Mouse (Mus musculus) naive thymus-derived CD4-positive, alpha-beta T cell, adult 2 months (primary cell): ENCODE results near the gene Efhd1.
A peak's percentile ranks its signal among the peaks of the same experiment; 100 is the strongest.

Source experiments
- DNase-seq: peaks from one replicate; pipeline ENCODE4 v3.0.0-alpha.2; 2011; ENCODE audit warnings: low read depth

Gene Efhd1

DNA sequence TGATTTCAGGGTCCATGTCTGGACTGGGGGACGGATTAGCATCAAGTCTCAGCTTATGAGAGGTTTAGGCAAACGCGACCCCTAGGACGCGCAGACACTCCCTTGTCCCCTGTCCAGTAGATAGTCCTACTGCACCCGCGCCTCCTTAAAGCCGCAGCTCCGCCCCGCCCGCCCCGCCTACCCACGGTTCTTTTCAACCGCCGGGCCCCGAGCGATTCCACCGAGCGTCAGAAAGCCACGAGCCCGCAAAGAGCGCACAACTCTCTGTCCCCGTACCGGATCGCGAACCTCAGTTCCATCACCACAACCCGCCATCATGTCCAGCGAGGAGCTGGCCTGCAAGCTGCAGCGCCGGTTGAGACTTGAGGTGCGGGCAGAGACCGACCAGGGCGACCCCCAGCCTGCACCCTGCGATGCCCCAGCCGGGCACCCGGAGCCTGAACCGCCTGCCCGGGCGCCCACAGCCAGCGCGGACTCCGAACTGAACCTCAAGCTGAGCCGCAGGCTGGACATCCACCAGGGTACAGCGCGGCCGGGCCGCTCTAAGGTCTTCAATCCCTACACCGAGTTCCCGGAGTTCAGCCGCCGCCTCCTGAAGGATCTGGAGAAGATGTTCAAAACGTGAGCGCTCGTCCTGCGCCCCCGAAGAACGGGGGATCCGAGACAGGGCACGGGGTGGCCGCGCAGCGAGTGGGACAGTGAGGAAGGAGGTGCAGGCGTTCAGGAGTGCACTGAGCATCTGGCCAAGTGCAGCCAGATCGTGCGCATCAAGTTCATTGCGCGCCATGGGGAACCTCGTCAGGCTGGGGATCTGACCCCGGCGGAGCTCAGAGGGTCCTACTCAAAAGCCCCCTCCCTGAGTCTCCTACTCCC lies at the start of gene Efhd1:
Gene Efhd1 (plus strand): TSS at position 230 of the 873 bp plus-strand sequence.
- DNase-seq = no peak

DNA sequence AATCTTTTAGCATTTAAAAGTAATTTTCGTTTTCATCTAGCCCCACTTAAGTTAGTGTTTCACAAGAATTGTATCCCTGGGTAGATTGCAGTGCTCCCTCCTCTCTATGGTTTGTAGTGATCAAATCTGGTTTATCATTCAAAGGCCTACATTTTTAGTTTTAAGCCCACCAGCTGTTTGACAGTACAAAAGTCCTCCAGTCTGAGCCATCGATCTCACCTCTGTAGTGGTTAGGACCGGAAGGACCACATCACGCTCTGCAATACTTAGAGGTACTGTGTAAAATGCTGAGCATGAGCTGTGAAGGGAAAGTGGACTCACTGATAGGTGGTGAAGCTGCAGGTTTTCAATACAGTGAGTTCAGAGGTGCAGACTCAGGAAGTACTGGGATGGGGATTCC lies 49.4 kb upstream of the Efhd1 start:
- peak; percentile 58 for DNase-seq

DNA sequence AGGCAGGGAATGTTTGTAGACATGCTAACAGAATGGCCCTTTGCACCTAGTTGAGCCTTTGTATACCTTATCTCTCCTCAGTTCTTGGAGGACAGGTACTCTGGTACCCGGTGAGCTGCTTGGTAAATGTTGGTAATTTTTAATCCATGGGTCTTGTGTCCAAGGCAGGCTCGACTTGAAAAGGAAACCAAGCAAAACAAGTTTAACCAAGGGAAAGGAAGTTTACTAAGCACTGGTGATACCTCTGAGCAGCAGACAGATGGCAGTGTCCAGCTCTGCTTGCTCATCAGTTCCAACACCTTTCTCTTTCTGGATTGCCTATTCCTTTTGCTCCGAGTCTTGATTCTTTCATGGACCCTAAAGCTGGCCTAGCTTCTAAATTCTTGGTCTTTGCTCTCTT lies 46.2 kb upstream of the Efhd1 start:
- peak; percentile 49 for DNase-seq

DNA sequence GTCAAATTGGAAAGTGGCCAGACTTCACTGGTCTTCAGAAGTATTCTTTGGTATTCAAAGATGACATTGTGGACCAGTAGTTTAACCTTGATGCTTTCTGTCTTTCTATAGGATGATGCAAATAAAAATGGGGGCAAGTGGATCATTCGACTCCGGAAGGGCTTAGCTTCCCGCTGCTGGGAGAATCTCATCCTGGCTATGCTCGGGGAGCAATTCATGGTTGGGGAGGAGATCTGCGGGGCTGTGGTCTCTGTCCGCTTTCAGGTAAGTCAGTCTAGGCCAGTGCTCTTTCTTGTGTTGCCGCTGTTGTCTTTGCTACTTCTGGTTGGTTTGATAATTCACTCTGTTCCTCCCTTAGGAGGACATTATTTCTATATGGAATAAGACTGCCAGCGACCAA lies 38.4 kb upstream of the Efhd1 start:
- no peak for DNase-seq

DNA sequence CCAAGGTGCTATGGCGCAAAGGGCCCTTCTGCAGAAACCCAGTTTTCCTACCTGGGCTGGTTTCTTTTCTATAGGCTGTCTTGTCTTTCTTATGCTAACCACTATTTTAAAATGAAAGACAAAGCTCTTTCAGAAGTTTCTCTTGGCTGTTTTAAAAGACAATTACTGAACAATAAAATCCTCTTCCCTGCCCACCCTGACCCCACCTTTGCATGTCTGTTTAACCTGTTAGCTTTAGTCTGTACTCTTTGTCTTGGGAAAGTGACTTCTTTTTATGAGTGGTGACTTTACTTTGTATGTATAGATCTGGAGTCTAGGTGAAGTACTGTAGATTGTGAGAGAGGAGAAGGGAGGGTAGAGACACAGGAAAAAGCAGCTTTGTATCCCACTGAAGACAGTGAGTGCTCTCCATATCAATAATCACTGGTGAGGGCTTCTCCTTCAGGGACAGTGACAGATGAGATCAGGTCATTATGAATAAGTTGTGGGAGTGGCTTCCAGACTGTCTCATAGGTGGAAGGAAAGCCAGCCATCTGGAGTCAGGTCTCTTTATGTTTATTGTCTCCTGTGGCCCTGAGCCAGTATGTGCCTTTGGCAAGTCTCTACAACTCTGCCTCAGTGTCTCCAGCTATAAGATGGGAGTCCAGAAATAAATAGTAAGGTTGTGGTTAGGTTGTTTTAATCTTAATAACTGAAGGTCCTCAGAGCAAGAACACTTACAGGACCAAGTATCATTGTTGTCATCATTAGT lies 37.6 kb upstream of the Efhd1 start:
- DNase-seq = no peak

DNA sequence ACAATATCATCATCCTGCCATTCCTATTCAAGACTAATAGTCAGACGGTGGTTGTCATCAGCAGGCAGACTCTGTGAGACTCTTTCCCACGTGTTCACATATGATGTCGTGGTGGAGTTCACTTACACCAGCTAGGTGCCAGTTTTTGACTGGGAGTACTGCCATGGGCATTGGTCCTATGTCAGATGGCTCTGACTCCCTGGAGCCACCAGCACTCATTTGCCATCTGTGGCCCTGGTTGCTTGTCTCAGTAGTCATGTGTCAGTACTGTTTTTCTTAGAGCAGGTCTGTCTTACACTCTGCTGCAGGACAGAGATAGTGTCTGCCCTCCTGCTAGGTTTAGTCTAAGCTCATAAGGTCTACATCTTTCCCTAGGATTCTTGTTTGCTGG lies 37.0 kb upstream of the Efhd1 start:
- DNase-seq = no peak

DNA sequence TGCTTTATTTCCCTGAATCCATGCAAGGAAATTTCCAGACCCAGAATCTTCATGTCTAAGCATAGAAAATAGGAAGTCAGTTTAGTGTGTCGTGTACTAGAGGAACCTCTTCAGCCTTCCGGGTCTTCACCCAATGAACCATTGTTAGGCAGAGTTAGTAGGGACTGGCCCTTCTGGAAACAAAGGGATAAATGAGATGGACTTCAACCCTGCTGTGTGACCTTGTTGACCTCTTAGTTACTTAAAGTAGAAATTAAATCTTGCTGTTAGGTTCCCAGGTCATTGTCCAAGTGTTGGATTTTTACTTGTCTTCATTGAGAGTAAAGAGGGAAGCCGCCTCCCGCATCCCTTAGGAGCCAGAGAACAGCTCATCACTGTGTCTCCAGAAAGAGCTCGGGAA lies 33.6 kb upstream of the Efhd1 start:
- no peak for DNase-seq

GRCm38 (mm10) chr1:87232197-87232596 lies 32.0 kb upstream of the Efhd1 start:
- DNase-seq = no peak

DNA sequence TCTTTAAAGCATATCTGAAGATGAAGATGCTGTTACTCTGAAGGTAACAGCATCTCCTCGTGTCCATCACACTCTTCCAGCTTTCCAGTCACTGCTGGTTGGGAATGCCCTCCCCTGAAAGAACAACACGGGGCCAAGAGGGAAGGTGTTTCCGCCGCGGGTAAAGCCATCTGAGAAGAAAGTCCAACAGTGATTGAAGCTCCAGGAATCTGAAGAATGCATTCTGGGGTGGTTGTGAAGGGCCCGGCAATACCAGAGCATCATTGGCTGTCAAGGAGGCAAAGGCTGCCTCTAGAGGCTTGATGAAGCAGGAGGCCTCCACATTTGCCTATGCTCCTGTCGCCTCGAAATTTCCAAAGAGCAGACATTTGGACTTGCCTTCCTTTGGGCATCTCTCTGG lies 25.1 kb upstream of the Efhd1 start:
- DNase-seq = no peak

DNA sequence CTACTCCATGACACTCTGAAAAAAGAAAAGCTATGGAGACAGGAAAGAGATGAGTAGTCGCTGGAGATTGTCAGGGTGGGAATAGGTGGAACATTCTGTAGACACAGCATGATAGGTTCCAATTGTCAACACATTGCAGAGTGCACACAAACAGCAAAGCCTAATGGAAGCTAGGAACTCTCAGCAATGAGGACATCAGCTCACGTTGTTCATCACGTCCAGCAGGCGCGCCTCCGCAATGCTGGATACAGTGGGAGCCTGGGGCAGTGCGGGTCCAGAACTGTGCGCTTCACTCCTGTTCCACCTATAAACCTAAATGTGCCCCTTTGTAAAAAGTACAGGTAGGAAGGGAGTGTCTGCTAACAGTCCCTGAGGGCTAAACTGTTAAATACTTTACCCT lies 21.1 kb upstream of the Efhd1 start:
- no peak for DNase-seq

- DNase-seq = no peak
Measured at GRCm38 (mm10) chr1:87245430-87245829, 18.7 kb upstream of the Efhd1 start.

DNA sequence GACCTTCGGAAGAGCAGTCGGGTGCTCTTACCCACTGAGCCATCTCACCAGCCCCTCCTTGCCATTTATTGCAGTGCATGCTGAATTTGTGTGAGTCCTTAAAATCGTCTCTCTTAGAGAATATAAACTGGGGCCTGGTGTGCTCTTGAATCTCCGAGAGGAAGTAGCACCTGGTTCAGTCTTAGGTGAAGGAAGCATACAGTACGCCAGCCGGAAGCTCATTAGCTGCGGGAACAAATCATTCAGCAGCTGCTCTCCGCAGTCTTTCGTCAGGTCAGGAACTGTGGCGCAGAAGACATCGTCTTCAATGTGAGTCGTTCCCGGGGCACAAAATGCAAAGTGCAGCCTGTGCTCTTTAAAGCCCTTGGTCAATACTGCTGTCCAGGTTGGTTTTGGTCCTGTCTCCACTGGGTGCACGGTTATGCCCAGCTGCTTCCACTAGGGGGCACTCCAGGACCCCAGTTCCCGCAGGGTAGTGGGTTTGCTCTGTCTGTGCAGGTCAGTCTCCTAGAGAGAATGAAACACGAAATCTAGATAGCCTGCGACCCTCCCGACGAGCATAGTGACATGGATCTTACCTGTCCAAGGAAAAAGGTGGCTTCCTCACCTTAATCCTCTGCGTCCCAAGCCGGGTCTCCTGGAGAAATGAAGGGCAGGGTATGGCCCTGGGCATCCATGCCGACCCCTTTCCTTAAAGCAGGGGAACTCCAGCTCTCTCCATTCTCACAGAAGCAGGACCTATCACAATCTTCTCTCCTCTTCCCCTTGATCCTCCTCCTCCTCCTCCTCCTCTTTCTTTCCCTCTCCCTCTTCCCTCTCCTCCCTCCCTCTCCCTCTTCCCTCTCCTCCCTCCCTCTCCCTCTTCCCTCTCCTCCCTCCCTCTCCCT lies 18.0 kb upstream of the Efhd1 start:
- DNase-seq = peak; percentile 78

DNA sequence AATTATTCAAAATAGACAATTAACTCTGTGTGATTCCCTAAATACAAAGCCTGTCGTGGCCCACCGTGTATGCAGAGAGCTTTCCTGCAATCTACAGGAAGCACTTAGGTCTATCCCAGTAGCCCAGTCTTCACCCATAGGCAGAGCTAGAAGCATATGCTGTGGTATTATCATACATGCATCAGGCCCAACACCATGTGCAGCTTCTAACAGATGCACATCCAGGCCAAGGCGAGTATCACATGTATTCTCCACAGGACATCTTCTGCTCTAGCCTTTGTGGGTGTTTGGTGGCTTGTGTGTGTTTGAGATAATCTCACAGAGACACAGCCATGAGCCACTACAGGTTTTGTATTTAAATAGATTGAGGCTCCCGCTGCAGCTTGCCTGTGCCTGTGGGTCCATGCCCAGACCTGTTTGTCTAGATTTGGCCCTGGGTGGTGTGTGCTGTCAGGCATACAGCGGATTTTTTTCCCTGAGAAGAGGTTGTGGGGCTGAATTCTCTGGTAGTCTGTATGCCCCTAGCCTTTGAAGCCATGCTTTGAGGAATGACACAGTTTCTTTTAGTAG lies 12.0 kb upstream of the Efhd1 start:
- DNase-seq = no peak

DNA sequence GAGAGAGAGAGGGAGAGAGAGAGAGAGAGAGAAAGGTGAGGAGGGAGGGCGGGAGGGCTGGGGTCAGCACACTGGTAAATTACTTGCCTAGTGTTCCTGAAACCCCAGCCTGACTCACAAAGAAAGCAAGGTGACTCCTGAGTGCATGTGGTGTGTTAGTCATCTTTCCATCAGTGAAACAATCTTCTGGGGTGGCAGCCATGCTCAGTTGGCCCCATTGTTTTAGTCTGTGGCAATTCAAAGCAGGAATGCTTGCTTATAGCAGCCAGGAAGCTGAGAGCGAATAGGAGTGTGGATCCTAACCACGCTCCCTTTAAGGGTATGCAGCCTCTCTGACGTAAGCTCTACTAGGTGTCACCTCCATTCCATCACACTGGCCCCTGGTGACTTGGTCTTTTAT lies 9.0 kb upstream of the Efhd1 start:
- DNase-seq = no peak

- no peak for DNase-seq
Measured at GRCm38 (mm10) chr1:87257691-87258090, 6.5 kb upstream of the Efhd1 start.

GRCm38 (mm10) chr1:87258484-87258883 lies 5.7 kb upstream of the Efhd1 start:
- no peak for DNase-seq

DNA sequence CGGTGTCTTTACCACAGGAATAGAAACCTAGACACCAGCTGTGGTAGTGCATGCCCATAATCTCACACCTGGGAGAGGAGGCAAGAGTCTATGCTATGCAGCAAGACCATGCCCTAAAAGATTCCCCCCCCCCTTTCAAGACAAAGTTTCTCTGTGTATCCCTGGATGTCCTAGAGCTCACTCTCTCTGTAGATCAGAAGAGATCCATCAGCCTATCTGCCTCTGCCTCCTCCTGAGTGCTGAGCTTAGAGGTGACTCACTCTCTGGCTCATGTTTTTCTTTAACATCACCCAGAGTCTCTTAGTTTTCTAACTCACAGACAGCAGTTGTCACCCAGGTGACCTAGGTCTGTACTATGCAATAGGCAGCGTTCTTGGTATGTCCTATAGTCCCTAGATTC lies 4.8 kb upstream of the Efhd1 start:
- no peak for DNase-seq

GRCm38 (mm10) chr1:87263257-87263656 lies 906 bp upstream of the Efhd1 start:
- DNase-seq = no peak

GRCm38 (mm10) chr1:87263796-87264133 lies 398 bp upstream of the Efhd1 start:
- DNase-seq = no peak

GRCm38 (mm10) chr1:87265200-87265599 lies 1.0 kb downstream of the Efhd1 start:
- no peak for DNase-seq

DNA sequence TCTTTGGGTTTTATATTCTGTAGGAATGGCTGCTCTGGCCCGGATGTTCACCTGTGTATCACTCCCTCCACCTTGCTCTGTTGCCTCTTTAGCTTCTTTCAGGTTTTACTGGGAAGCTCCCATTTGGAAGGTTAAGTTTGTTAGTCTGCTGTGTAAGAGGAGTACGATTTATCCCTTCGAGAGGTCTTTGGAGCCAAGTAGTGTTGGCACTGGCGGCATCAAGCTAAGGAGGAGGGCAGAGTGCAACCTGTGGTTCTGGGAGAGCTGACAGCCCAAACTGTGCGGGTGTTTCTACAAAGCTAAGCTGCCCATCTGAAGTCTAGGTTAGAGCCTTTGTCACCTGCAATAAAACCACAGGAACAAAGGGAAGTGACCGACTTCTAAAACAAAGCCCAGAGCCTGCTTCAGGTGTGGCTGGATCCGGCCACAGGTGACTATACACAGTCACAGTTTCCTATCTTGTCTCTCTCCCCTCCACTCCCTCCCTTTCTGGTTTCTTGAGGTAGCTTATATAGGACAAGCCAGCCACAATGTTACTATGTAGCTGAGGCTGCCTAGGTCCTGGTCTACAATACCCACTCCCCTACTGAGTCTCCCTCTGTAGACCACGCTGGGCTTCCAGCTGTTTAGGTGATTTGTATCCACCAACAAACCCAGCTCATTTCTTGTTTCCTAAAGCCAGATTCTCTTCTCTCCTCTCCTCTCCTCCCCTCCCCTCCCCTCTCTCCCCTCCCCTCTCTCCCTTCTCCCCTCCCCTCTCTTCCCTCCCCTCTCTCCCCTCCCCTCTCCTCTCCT lies 2.3 kb downstream of the Efhd1 start:
- no peak for DNase-seq
